Mouse (Mus musculus): ENCODE measurements around the gene Tenm3. TPM values are rescaled to one million over a fixed set of nuclear protein-coding genes. Genes with fewer than 3 reads are reported as not detected.
A peak's percentile ranks its signal among the peaks of the same experiment; 100 is the strongest.

The Tenm3 gene
- polyA plus RNA-seq, 1 experiment from 2014 or later: 43.7 TPM

- ATAC-seq (ENCODE audit: low FRiP score): no peak
- 55% methylated on average over 3 of the region's 3 CpGs for WGBS
- no peak for DNase-seq (ENCODE audit: low spot score)
Measured at GRCm38 (mm10) chr8:48311706-48312105, 532.0 kb downstream of the Tenm3 start.

GRCm38 (mm10) chr8:48310240-48310849, 533.4 kb downstream of the Tenm3 start:
- DNase-seq (ENCODE audit: low spot score) (no peak), ATAC-seq (ENCODE audit: low FRiP score) (peak; percentile 38; the same call in 1 of the 2 replicates)
- no peaks in the 10 kb centered on the region for H3K9me3 ChIP-seq (ENCODE audit: control insufficient read depth, low read length)
- no peaks in the 10 kb centered on the region for H3K36me3 ChIP-seq (replicated peaks; ENCODE audit: control insufficient read depth, insufficient read depth)
- H3K9ac ChIP-seq: no peak overlapping the region
- H3K27me3 ChIP-seq (ENCODE audit: control insufficient read depth, insufficient read depth, low read length): no peaks in the 10 kb centered on the region
- peaks cover 43% of the 10 kb centered on the region for H3K4me1 ChIP-seq (replicated peaks; ENCODE audit: control insufficient read depth, insufficient read depth, low read length)
- WGBS: 24% methylated on average over 10 of the region's 10 CpGs
- no peak overlapping the region for H3K4me2 ChIP-seq (replicated peaks)
- H3K27ac ChIP-seq: peak overlapping the region; percentile 18
- no peak overlapping the region for H3K4me3 ChIP-seq (replicated peaks; ENCODE audit: low read length)

More at GRCm38 (mm10) chr8:48311706-48312105, 532.0 kb downstream of the Tenm3 start:
- no peak overlapping the region for H3K9ac ChIP-seq
- H3K4me3 ChIP-seq (replicated peaks; ENCODE audit: low read length): no peak overlapping the region
- H3K4me1 ChIP-seq (replicated peaks; ENCODE audit: control insufficient read depth, insufficient read depth, low read length): peaks cover 43% of the 10 kb centered on the region
- H3K27ac ChIP-seq: no peak overlapping the region
- no peaks in the 10 kb centered on the region for H3K9me3 ChIP-seq (ENCODE audit: control insufficient read depth, low read length)
- 0 out of 2 replicates have a peak, but pooled peaks cover 2% of the 10 kb centered on the region for H3K36me3 ChIP-seq (replicated peaks; ENCODE audit: control insufficient read depth, insufficient read depth)
- H3K4me2 ChIP-seq (replicated peaks): no peak overlapping the region
- no peaks in the 10 kb centered on the region for H3K27me3 ChIP-seq (ENCODE audit: control insufficient read depth, insufficient read depth, low read length)

- Histone ChIP-seq H3K27ac (peak overlapping the region; percentile 18), H3K9ac (no peak overlapping the region), H3K36me3 (replicated peaks; ENCODE audit: control insufficient read depth, insufficient read depth) (no peaks in the 10 kb centered on the region), H3K4me1 (replicated peaks; ENCODE audit: control insufficient read depth, insufficient read depth, low read length) (peaks cover 43% of the 10 kb centered on the region), H3K4me3 (replicated peaks; ENCODE audit: low read length) (no peak overlapping the region), H3K4me2 (replicated peaks) (no peak overlapping the region), H3K27me3 (ENCODE audit: control insufficient read depth, insufficient read depth, low read length) (no peaks in the 10 kb centered on the region), H3K9me3 (ENCODE audit: control insufficient read depth, low read length) (no peaks in the 10 kb centered on the region)
- WGBS: 53% methylated on average over 16 of the region's 16 CpGs
- ATAC-seq (ENCODE audit: low FRiP score) (0 out of 2 replicates have a peak, but pooled peaks have one; percentile 13), DNase-seq (ENCODE audit: low spot score) (no peak)
Measured at GRCm38 (mm10) chr8:48309191-48309987, 534.4 kb downstream of the Tenm3 start.

- DNase-seq (ENCODE audit: low spot score): no peak
- Histone ChIP-seq H3K4me3 (replicated peaks; ENCODE audit: low read length) (no peak overlapping the region), H3K4me2 (replicated peaks) (no peak overlapping the region), H3K9me3 (ENCODE audit: control insufficient read depth, low read length) (no peaks in the 10 kb centered on the region), H3K36me3 (replicated peaks; ENCODE audit: control insufficient read depth, insufficient read depth) (peaks cover 3% of the 10 kb centered on the region), H3K27me3 (ENCODE audit: control insufficient read depth, insufficient read depth, low read length) (no peaks in the 10 kb centered on the region), H3K27ac (no peak overlapping the region), H3K4me1 (replicated peaks; ENCODE audit: control insufficient read depth, insufficient read depth, low read length) (peaks cover 18% of the 10 kb centered on the region), H3K9ac (no peak overlapping the region)
- WGBS: 58% methylated on average over 7 of the region's 7 CpGs
- no peak for ATAC-seq (ENCODE audit: low FRiP score)
Measured at GRCm38 (mm10) chr8:48304224-48304623, 539.5 kb downstream of the Tenm3 start.

GRCm38 (mm10) chr8:48300613-48301037, 543.1 kb downstream of the Tenm3 start:
- no peak overlapping the region for H3K9ac ChIP-seq
- ATAC-seq (ENCODE audit: low FRiP score) (peak; percentile 55; the same call in 1 of the 2 replicates), DNase-seq (ENCODE audit: low spot score) (no peak)
- peak overlapping the region; percentile 29 for H3K4me2 ChIP-seq (replicated peaks)
- peaks cover 33% of the 10 kb centered on the region for H3K36me3 ChIP-seq (replicated peaks; ENCODE audit: control insufficient read depth, insufficient read depth)
- WGBS: 53% methylated on average over 12 of the region's 12 CpGs
- H3K27ac ChIP-seq: 0 out of 2 replicates have a peak overlapping the region, but pooled peaks have one; percentile 32
- H3K9me3 ChIP-seq (ENCODE audit: control insufficient read depth, low read length): no peaks in the 10 kb centered on the region
- H3K4me3 ChIP-seq (replicated peaks; ENCODE audit: low read length): no peak overlapping the region
- no peaks in the 10 kb centered on the region for H3K27me3 ChIP-seq (ENCODE audit: control insufficient read depth, insufficient read depth, low read length)
- H3K4me1 ChIP-seq (replicated peaks; ENCODE audit: control insufficient read depth, insufficient read depth, low read length): peaks cover 11% of the 10 kb centered on the region; the same call in 1 of the 2 replicates

GRCm38 (mm10) chr8:48300061-48300460, 543.7 kb downstream of the Tenm3 start:
- Histone ChIP-seq H3K4me2 (replicated peaks) (peak overlapping the region; percentile 29; the same call in 1 of the 2 replicates), H3K27me3 (ENCODE audit: control insufficient read depth, insufficient read depth, low read length) (no peaks in the 10 kb centered on the region), H3K4me1 (replicated peaks; ENCODE audit: control insufficient read depth, insufficient read depth, low read length) (peaks cover 11% of the 10 kb centered on the region; the same call in 1 of the 2 replicates), H3K27ac (no peak overlapping the region), H3K36me3 (replicated peaks; ENCODE audit: control insufficient read depth, insufficient read depth) (peaks cover 33% of the 10 kb centered on the region), H3K9me3 (ENCODE audit: control insufficient read depth, low read length) (no peaks in the 10 kb centered on the region), H3K9ac (no peak overlapping the region), H3K4me3 (replicated peaks; ENCODE audit: low read length) (no peak overlapping the region)
- 36% methylated on average over 8 of the region's 8 CpGs for WGBS
- ATAC-seq (ENCODE audit: low FRiP score) (no peak), DNase-seq (ENCODE audit: low spot score) (no peak)

- H3K9ac ChIP-seq: no peak overlapping the region
- no peaks in the 10 kb centered on the region for H3K27me3 ChIP-seq (ENCODE audit: control insufficient read depth, insufficient read depth, low read length)
- no peak for DNase-seq (ENCODE audit: low spot score)
- H3K4me3 ChIP-seq (replicated peaks; ENCODE audit: low read length): no peak overlapping the region
- no peak overlapping the region for H3K27ac ChIP-seq
- H3K36me3 ChIP-seq (replicated peaks; ENCODE audit: control insufficient read depth, insufficient read depth): peaks cover 33% of the 10 kb centered on the region
- H3K4me1 ChIP-seq (replicated peaks; ENCODE audit: control insufficient read depth, insufficient read depth, low read length): peaks cover 11% of the 10 kb centered on the region; the same call in 1 of the 2 replicates
- ATAC-seq (ENCODE audit: low FRiP score): no peak
- no peak overlapping the region for H3K4me2 ChIP-seq (replicated peaks)
- WGBS: 60% methylated on average over 12 of the region's 12 CpGs
- H3K9me3 ChIP-seq (ENCODE audit: control insufficient read depth, low read length): no peaks in the 10 kb centered on the region
Measured at GRCm38 (mm10) chr8:48299341-48299740, 544.4 kb downstream of the Tenm3 start.

GRCm38 (mm10) chr8:48296371-48296770, 547.4 kb downstream of the Tenm3 start:
- no peak for DNase-seq (ENCODE audit: low spot score)
- H3K9ac ChIP-seq: no peak overlapping the region
- WGBS: 87% methylated on average over 7 of the region's 7 CpGs
- H3K27ac ChIP-seq: no peak overlapping the region
- H3K27me3 ChIP-seq (ENCODE audit: control insufficient read depth, insufficient read depth, low read length): no peaks in the 10 kb centered on the region
- H3K9me3 ChIP-seq (ENCODE audit: control insufficient read depth, low read length): no peaks in the 10 kb centered on the region
- H3K4me2 ChIP-seq (replicated peaks): no peak overlapping the region
- peaks cover 51% of the 10 kb centered on the region for H3K36me3 ChIP-seq (replicated peaks; ENCODE audit: control insufficient read depth, insufficient read depth)
- ATAC-seq (ENCODE audit: low FRiP score): no peak
- H3K4me1 ChIP-seq (replicated peaks; ENCODE audit: control insufficient read depth, insufficient read depth, low read length): peaks cover 11% of the 10 kb centered on the region; the same call in 1 of the 2 replicates
- no peak overlapping the region for H3K4me3 ChIP-seq (replicated peaks; ENCODE audit: low read length)

GRCm38 (mm10) chr8:48295558-48295957, 548.2 kb downstream of the Tenm3 start:
- no peak for DNase-seq (ENCODE audit: low spot score)
- 84% methylated on average over 6 of the region's 6 CpGs for WGBS
- Histone ChIP-seq H3K4me3 (replicated peaks; ENCODE audit: low read length) (no peak overlapping the region), H3K4me2 (replicated peaks) (no peak overlapping the region), H3K27me3 (ENCODE audit: control insufficient read depth, insufficient read depth, low read length) (no peaks in the 10 kb centered on the region), H3K27ac (no peak overlapping the region), H3K4me1 (replicated peaks; ENCODE audit: control insufficient read depth, insufficient read depth, low read length) (peaks cover 6% of the 10 kb centered on the region; the same call in 1 of the 2 replicates), H3K9me3 (ENCODE audit: control insufficient read depth, low read length) (no peaks in the 10 kb centered on the region), H3K36me3 (replicated peaks; ENCODE audit: control insufficient read depth, insufficient read depth) (peaks cover 59% of the 10 kb centered on the region), H3K9ac (no peak overlapping the region)
- ATAC-seq (ENCODE audit: low FRiP score): no peak

Data from hindbrain, embryonic 14.5 days (tissue).